Mouse (Mus musculus) liver, embryonic 14.5 days (tissue): ENCODE data around the gene Ebf4. TPM values are rescaled to one million over a fixed set of nuclear protein-coding genes. Genes with fewer than 3 reads are reported as not detected.

Source experiments
- ATAC-seq: fragments of 200-750 bp; cut with Nextera tagmentation; 2 replicates; pipeline ENCODE4 v1.8.0; 2017; ENCODE audit warnings: moderate number of reproducible peaks, mild to moderate bottlenecking, moderate library complexity; ENCODE audit not compliant: insufficient read depth
- DNase-seq, 3 experiments: peaks; one replicate each; pipeline ENCODE4 v3.0.0-alpha.2; 2012 to 2013; ENCODE audit warnings: low read depth in 3 of 3, low spot score in 3 of 3
- H3K27ac ChIP-seq: fragments of 300-500 bp; sonication (generic); 2 replicates; pipeline ENCODE4 v1.5.1; 2014; ENCODE audit warnings: moderate library complexity, mild to moderate bottlenecking, control low read depth, inconsistent platforms
- H3K27me3 ChIP-seq: fragments of 300-500 bp; sonication (generic); 2 replicates; pipeline ENCODE4 v1.6.1; 2014; ENCODE audit warnings: mild to moderate bottlenecking, low read length, moderate library complexity; ENCODE audit not compliant: control insufficient read depth, insufficient read depth
- H3K36me3 ChIP-seq: fragments of 300-500 bp; sonication (generic); replicated peaks from 2 replicates; pipeline ENCODE4 v1.6.1; 2014; ENCODE audit warnings: low read depth; ENCODE audit not compliant: control insufficient read depth, insufficient read depth
- H3K4me1 ChIP-seq, 2 experiments: fragments of 200-500 bp in 1 of 2; fragments of 300-500 bp in 1 of 2; sonication (generic) in 1 of 2; replicated peaks; 2 replicates each; pipeline ENCODE4 v1.6.1; 2012 to 2014; ENCODE audit warnings: antibody characterized with exemption in 1 of 2, inconsistent platforms in 1 of 2, low read length in 1 of 2; ENCODE audit not compliant: control insufficient read depth in 2 of 2, insufficient read depth in 2 of 2
- H3K4me2 ChIP-seq: fragments of 300-500 bp; sonication (generic); 2 replicates; pipeline ENCODE4 v1.6.1; 2014; ENCODE audit warnings: low read depth, mild to moderate bottlenecking, control low read depth, moderate library complexity
- H3K4me3 ChIP-seq, 2 experiments: fragments of 200-500 bp in 1 of 2; fragments of 300-500 bp in 1 of 2; sonication (generic) in 1 of 2; 2 replicates each; pipeline ENCODE4 v1.5.1; 2012 to 2014; ENCODE audit warnings: low read depth in 2 of 2, low read length in 2 of 2, mild to moderate bottlenecking in 2 of 2, control low read depth in 1 of 2, inconsistent platforms in 1 of 2, moderate library complexity in 1 of 2; ENCODE audit not compliant: insufficient read depth in 1 of 2
- H3K9ac ChIP-seq: fragments of 300-500 bp; sonication (generic); replicated peaks from 2 replicates; pipeline ENCODE4 v1.6.1; 2014; ENCODE audit warnings: mild to moderate bottlenecking, control low read depth, moderate library complexity
- H3K9me3 ChIP-seq: fragments of 300-500 bp; sonication (generic); 2 replicates; pipeline ENCODE4 v1.6.1; 2016; ENCODE audit warnings: low read length, mixed read lengths; ENCODE audit not compliant: control insufficient read depth
- CTCF ChIP-seq: IDR thresholded peaks from 2 replicates; pipeline ENCODE4 v1.5.1; 2016; ENCODE audit warnings: antibody characterized with exemption, low read depth, control low read depth
- EP300 ChIP-seq: IDR thresholded peaks from 2 replicates; pipeline ENCODE4 v1.6.1; 2016; ENCODE audit warnings: antibody characterized with exemption, low read depth
- WGBS: fragments of 180-500 bp; shearing (Covaris S2); extraction: QIAGEN DNeasy Blood & Tissue Kit; methylation state at CpG from one replicate; pipeline ENCODE4 v1.1.7; 2014; ENCODE audit not compliant: insufficient replicate concordance; 5-methylcytosine and 5-hydroxymethylcytosine counted together
- polyA plus RNA-seq, 2 experiments: library from polyadenylated mRNA; depleted of rRNA in 1 of 2; stranded (reverse) in 1 of 2; unstranded in 1 of 2; fragments of >200 nt; fragmentation: Nextera tagmentation in 1 of 2; extraction: Ambion mirVana in 1 of 2; gene quantifications; 2 replicates each; pipeline versions ENCODE4 v1.2.1 to v1.2.3; 2012 to 2014

Gene Ebf4
- polyA plus RNA-seq, 2 experiments: 0.32 TPM; not detected in 1

- H3K9ac ChIP-seq: no peak overlapping the region; the same call in 1 of the 2 replicates
- H3K9me3 ChIP-seq: no peaks in the 10 kb centered on the region
- 14% methylated on average over 2 of the region's 2 CpGs for WGBS
- peak overlapping the region; percentile 73 for H3K4me2 ChIP-seq
- peak overlapping the region; percentile 5 for H3K27ac ChIP-seq
- peaks cover 50 to 56% of the 10 kb centered on the region in 2 experiments for H3K4me1 ChIP-seq
- no peaks in the 10 kb centered on the region for H3K27me3 ChIP-seq
- H3K36me3 ChIP-seq: no peaks in the 10 kb centered on the region
- peak overlapping the region in 1 of 2 experiments; percentile 8; a peak in 2 of 4 replicates for H3K4me3 ChIP-seq
- TF ChIP-seq EP300: no peak
- ATAC-seq: peak; percentile 57; the same call in 1 of the 2 replicates
- no peak for DNase-seq
These were observed 33.1 kb upstream of the Ebf4 start for GRCm38 (mm10) chr2:130261914-130262313.

DNA sequence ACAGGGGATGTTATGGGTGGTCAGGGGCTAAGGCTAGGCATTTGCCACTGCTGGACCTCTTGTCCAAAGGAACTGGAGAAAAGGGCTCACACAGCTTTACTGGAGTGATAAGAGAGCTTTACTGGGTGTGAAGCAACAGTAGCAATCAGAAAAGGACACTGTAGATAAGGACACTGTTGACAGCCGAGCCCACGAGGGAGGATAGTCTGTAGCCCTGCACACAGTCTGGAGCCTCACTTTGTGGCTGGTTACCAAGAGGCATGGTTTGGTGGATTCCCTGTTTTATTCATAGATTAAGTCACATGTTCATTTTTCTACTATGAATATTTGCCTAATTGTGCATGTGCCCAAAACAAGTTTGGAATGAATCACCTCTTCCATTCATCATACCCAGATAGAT is 32.6 kb upstream of the Ebf4 start:
- Histone ChIP-seq H3K4me2 (peak overlapping the region; percentile 73), H3K4me3 (peak overlapping the region in 1 of 2 experiments; percentile 8; a peak in 1 of 4 replicates), H3K27ac (peak overlapping the region; percentile 58), H3K9ac (peak overlapping the region; percentile 15; the same call in 1 of the 2 replicates), H3K4me1 (peaks cover 50 to 54% of the 10 kb centered on the region in 2 experiments), H3K9me3 (no peaks in the 10 kb centered on the region), H3K36me3 (no peaks in the 10 kb centered on the region), H3K27me3 (no peaks in the 10 kb centered on the region)
- DNase-seq: peak; percentile 64 to 73 (median 68)
- peak; percentile 89 for ATAC-seq
- peak; percentile 83 for TF ChIP-seq EP300
- TF ChIP-seq CTCF: no peak
- WGBS: 4% methylated on average over 2 of the region's 2 CpGs

DNA sequence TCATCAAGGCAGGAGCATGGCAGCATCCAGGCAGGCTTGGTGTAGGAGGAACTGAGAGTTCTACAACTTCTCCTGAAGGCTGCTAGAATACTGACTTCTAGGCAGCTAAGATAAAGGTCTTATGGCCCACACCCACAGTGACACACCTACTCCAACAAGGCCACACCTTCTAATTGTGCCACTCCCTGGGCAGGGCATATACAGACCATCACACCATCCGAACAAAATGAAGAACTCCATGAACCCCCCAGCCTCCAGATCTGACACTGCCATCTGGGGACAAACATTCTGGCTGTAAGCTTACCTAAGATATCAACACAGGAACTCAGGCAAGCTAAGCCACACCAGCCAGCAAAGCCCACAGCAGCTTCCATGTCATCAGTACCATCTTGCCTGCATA is 29.4 kb upstream of the Ebf4 start:
- Histone ChIP-seq H3K9me3 (no peaks in the 10 kb centered on the region), H3K36me3 (no peaks in the 10 kb centered on the region), H3K9ac (peak overlapping the region; percentile 67), H3K27me3 (no peaks in the 10 kb centered on the region), H3K27ac (peak overlapping the region; percentile 69), H3K4me1 (peaks cover 49 to 58% of the 10 kb centered on the region in 2 experiments), H3K4me2 (peak overlapping the region; percentile 73), H3K4me3 (peak overlapping the region; percentile 55 to 59)
- TF ChIP-seq CTCF (no peak), EP300 (peak; percentile 55; the same call in 1 of the 2 replicates)
- ATAC-seq (peak; percentile 81), DNase-seq (peak; percentile 56 to 76 (median 57))
- 8% methylated on average over 1 of the region's 1 CpGs for WGBS

GRCm38 (mm10) chr2:130268074-130268473 is 26.9 kb upstream of the Ebf4 start:
- H3K4me1 ChIP-seq: peaks cover 25 to 37% of the 10 kb centered on the region in 2 experiments

DNA sequence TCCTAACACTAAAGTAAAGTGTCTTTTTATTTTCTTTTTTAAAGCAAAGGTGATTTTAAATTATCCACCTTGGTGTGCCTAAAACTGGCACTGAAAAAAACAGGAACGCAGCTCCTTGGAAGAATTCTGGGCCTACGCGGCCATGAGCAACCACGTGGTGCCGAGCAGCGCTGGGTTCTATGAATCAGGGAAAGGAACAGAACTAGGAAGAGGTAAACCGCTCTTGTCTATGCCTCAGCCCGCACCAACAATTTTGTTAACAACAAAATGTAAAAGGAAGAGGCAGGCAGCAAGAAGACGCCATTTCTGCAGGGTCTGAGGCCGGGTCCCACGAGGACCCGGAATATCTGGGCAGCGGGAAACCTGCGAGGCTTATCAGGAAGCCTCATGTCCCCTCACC is 21.2 kb upstream of the Ebf4 start:
- H3K9me3 ChIP-seq: no peaks in the 10 kb centered on the region
- ATAC-seq: peak; percentile 45
- DNase-seq: no peak
- H3K36me3 ChIP-seq: peaks cover 36% of the 10 kb centered on the region
- TF ChIP-seq CTCF (no peak), EP300 (no peak)
- peak overlapping the region; percentile 98 for H3K4me2 ChIP-seq
- H3K9ac ChIP-seq: peak overlapping the region; percentile 97
- peak overlapping the region; percentile 79 to 98 for H3K4me3 ChIP-seq
- peak overlapping the region; percentile 69 for H3K27ac ChIP-seq
- WGBS: 2% methylated on average over 14 of the region's 14 CpGs
- peaks cover 5 to 23% of the 10 kb centered on the region in 2 experiments; a peak in 3 of 4 replicates for H3K4me1 ChIP-seq
- H3K27me3 ChIP-seq: no peaks in the 10 kb centered on the region

More at GRCm38 (mm10) chr2:130268074-130268473, 26.9 kb upstream of the Ebf4 start:
- no peak for DNase-seq
- no peaks in the 10 kb centered on the region for H3K9me3 ChIP-seq
- H3K27me3 ChIP-seq: no peaks in the 10 kb centered on the region
- H3K4me3 ChIP-seq: no peak overlapping the region
- no peak overlapping the region for H3K9ac ChIP-seq
- WGBS: 61% methylated on average over 7 of the region's 7 CpGs
- ATAC-seq: no peak
- H3K4me2 ChIP-seq: no peak overlapping the region
- H3K27ac ChIP-seq: no peak overlapping the region
- H3K36me3 ChIP-seq: no peaks in the 10 kb centered on the region
- TF ChIP-seq EP300 (no peak), CTCF (no peak)
